Mouse (Mus musculus): ENCODE results near the gene Lrrc45. TPM values are rescaled to one million over a fixed set of nuclear protein-coding genes. Genes with fewer than 3 reads are reported as not detected.
"Not testable (repeated sequence)": the region's sequence is repeated elsewhere in the genome, so short reads cannot be mapped to it uniquely, and the experiment has no call there.

The Lrrc45 gene
- polyA plus RNA-seq, 1 experiment from 2014 or later, result 23.2 TPM

GRCm38 (mm10) chr11:120763121-120763999 lies 49.6 kb downstream of the Lrrc45 start:
- H3K9me3 ChIP-seq (replicated peaks; ENCODE audit: control insufficient read depth, low read length); H3K36me3 ChIP-seq (ENCODE audit: control insufficient read depth, insufficient read depth, low read length); ATAC-seq (replicated peaks; ENCODE audit: insufficient number of reproducible peaks, low FRiP score, low TSS enrichment); H3K9ac ChIP-seq (ENCODE audit: low read depth, low read length); H3K27ac ChIP-seq (ENCODE audit: low read depth, low read length); H3K4me1 ChIP-seq (ENCODE audit: control insufficient read depth, insufficient read depth, low read length); H3K4me3 ChIP-seq (ENCODE audit: low read depth, low read length): not testable (repeated sequence)
- Histone ChIP-seq H3K27me3 (ENCODE audit: control insufficient read depth, insufficient read depth, low read length) (peaks cover 25% of the 10 kb centered on the region), H3K4me2 (peak overlapping the region; percentile 49)
- WGBS (ENCODE audit: insufficient replicate concordance), result 0% methylated on average over 3 of the region's 23 CpGs

DNA sequence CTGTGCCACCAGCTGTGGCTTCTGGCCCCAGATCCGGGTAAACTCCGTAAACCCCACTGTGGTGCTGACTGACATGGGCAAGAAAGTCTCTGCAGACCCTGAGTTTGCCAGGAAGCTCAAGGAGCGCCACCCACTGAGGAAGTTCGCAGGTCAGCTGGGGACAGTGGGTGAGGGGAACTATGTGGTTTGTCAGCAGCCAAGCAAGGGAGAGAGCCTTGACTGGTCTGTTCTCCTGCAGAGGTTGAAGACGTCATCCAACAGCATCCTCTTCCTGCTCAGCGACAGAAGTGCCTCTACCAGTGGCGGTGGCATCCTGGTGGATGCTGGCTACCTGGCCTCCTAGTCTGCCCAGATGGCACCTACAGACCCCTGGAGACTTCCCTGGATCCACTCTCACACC lies 53.3 kb downstream of the Lrrc45 start:
- ATAC-seq (replicated peaks; ENCODE audit: insufficient number of reproducible peaks, low FRiP score, low TSS enrichment); H3K9ac ChIP-seq (ENCODE audit: low read depth, low read length); H3K4me1 ChIP-seq (ENCODE audit: control insufficient read depth, insufficient read depth, low read length); H3K9me3 ChIP-seq (replicated peaks; ENCODE audit: control insufficient read depth, low read length); H3K27ac ChIP-seq (ENCODE audit: low read depth, low read length); H3K36me3 ChIP-seq (ENCODE audit: control insufficient read depth, insufficient read depth, low read length); H3K4me2 ChIP-seq; H3K4me3 ChIP-seq (ENCODE audit: low read depth, low read length): not testable (repeated sequence)
- WGBS (ENCODE audit: insufficient replicate concordance), result 68% methylated on average over 4 of the region's 7 CpGs
- peaks cover 21% of the 10 kb centered on the region for H3K27me3 ChIP-seq (ENCODE audit: control insufficient read depth, insufficient read depth, low read length)

DNA sequence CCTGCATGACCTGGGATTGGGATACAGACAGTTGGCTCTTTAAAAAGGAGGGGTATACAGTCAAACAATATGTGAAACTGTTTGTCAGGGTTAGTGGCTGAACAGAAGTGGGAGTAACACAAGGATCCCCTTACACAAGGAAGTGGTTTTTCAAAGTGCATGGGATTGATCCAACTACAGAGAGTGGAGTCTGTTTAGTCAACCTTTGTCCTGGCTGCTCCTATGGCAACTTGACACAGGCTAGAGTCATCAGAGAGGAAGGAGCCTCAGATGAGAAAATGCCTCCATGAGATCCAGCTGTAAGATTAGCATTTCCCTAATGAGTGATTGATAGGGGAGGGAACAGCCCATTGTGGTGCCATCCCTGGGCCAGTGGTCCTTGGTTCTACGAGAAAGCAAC lies 54.5 kb downstream of the Lrrc45 start:
- no peak for ATAC-seq (replicated peaks; ENCODE audit: insufficient number of reproducible peaks, low FRiP score, low TSS enrichment)
- Histone ChIP-seq H3K9ac (ENCODE audit: low read depth, low read length) (no peak overlapping the region), H3K4me2 (no peak overlapping the region), H3K9me3 (replicated peaks; ENCODE audit: control insufficient read depth, low read length) (no peaks in the 10 kb centered on the region), H3K4me1 (ENCODE audit: control insufficient read depth, insufficient read depth, low read length) (no peaks in the 10 kb centered on the region), H3K27me3 (ENCODE audit: control insufficient read depth, insufficient read depth, low read length) (peaks cover 15% of the 10 kb centered on the region), H3K36me3 (ENCODE audit: control insufficient read depth, insufficient read depth, low read length) (no peaks in the 10 kb centered on the region), H3K27ac (ENCODE audit: low read depth, low read length) (no peak overlapping the region), H3K4me3 (ENCODE audit: low read depth, low read length) (no peak overlapping the region)
- 52% methylated on average over 1 of the region's 1 CpGs for WGBS (ENCODE audit: insufficient replicate concordance)

Other genes starting within 250 kb of the Lrrc45 start
- gene Arl16, start 246.3 kb upstream of the Lrrc45 start, polyA plus RNA-seq (2014; fragmentation: Nextera tagmentation; extraction: Ambion mirVana), result 43.6 and 48.4 TPM in 2 replicates
- 222 and 232 TPM in 2 replicates for gene Mrpl12, start 229.3 kb upstream of the Lrrc45 start, polyA plus RNA-seq (2014; fragmentation: Nextera tagmentation; extraction: Ambion mirVana)
- 44.2 and 48.3 TPM in 2 replicates for gene Slc25a10, start 222.1 kb upstream of the Lrrc45 start, polyA plus RNA-seq (2014; fragmentation: Nextera tagmentation; extraction: Ambion mirVana)
- 1.5 and 1.8 TPM in 2 replicates for gene Gcgr, start 183.2 kb upstream of the Lrrc45 start, polyA plus RNA-seq (2014; fragmentation: Nextera tagmentation; extraction: Ambion mirVana)
- 157 and 168 TPM in 2 replicates for gene Mcrip1, start 164.2 kb upstream of the Lrrc45 start, polyA plus RNA-seq (2014; fragmentation: Nextera tagmentation; extraction: Ambion mirVana)
- not detected in 2 replicates for gene Ppp1r27, start 162.8 kb upstream of the Lrrc45 start, polyA plus RNA-seq (2014; fragmentation: Nextera tagmentation; extraction: Ambion mirVana)
- 506 and 569 TPM in 2 replicates for gene P4hb, start 140.7 kb upstream of the Lrrc45 start, polyA plus RNA-seq (2014; fragmentation: Nextera tagmentation; extraction: Ambion mirVana)
- 468 and 477 TPM in 2 replicates for gene Arhgdia, start 132.3 kb upstream of the Lrrc45 start, polyA plus RNA-seq (2014; fragmentation: Nextera tagmentation; extraction: Ambion mirVana)
- 333 and 334 TPM in 2 replicates for gene Alyref, start 115.6 kb upstream of the Lrrc45 start, polyA plus RNA-seq (2014; fragmentation: Nextera tagmentation; extraction: Ambion mirVana)
- 200 and 201 TPM in 2 replicates for gene Anapc11, start 115.5 kb upstream of the Lrrc45 start, polyA plus RNA-seq (2014; fragmentation: Nextera tagmentation; extraction: Ambion mirVana)
- gene Npb, start 105.4 kb upstream of the Lrrc45 start, polyA plus RNA-seq (2014; fragmentation: Nextera tagmentation; extraction: Ambion mirVana), result 8.8 and 9.1 TPM in 2 replicates
- gene Pcyt2, start 96.0 kb upstream of the Lrrc45 start, polyA plus RNA-seq (2014; fragmentation: Nextera tagmentation; extraction: Ambion mirVana), result 79.2 and 79.9 TPM in 2 replicates
- gene Sirt7, start 88.7 kb upstream of the Lrrc45 start, polyA plus RNA-seq (2014; fragmentation: Nextera tagmentation; extraction: Ambion mirVana), result 18.8 and 22.5 TPM in 2 replicates
- 19.4 and 20.2 TPM in 2 replicates for gene Mafg, start 80.3 kb upstream of the Lrrc45 start, polyA plus RNA-seq (2014; fragmentation: Nextera tagmentation; extraction: Ambion mirVana)
- gene Pycr1, start 70.2 kb upstream of the Lrrc45 start, polyA plus RNA-seq (2014; fragmentation: Nextera tagmentation; extraction: Ambion mirVana), result 22.8 and 24.9 TPM in 2 replicates
- gene Myadml2, start 65.8 kb upstream of the Lrrc45 start, polyA plus RNA-seq (2014; fragmentation: Nextera tagmentation; extraction: Ambion mirVana), result 8.1 and 12.3 TPM in 2 replicates
- gene Notum, start 52.8 kb upstream of the Lrrc45 start, polyA plus RNA-seq (2014; fragmentation: Nextera tagmentation; extraction: Ambion mirVana), result 1.4 and 1.5 TPM in 2 replicates
- gene Aspscr1, start 41.0 kb upstream of the Lrrc45 start, polyA plus RNA-seq (2014; fragmentation: Nextera tagmentation; extraction: Ambion mirVana), result 93.9 and 103 TPM in 2 replicates
- gene Cenpx, start 187 bp upstream of the Lrrc45 start, polyA plus RNA-seq (2014; fragmentation: Nextera tagmentation; extraction: Ambion mirVana), result 114 and 129 TPM in 2 replicates
- 1.7 and 3.0 TPM in 2 replicates for gene Rac3, start 7.5 kb downstream of the Lrrc45 start, polyA plus RNA-seq (2014; fragmentation: Nextera tagmentation; extraction: Ambion mirVana)
- gene Dcxr, start 13.4 kb downstream of the Lrrc45 start, polyA plus RNA-seq (2014; fragmentation: Nextera tagmentation; extraction: Ambion mirVana), result 5.1 and 6.6 TPM in 2 replicates
- 0.36 and 1.0 TPM in 2 replicates for gene Cbr2, start 18.2 kb downstream of the Lrrc45 start, polyA plus RNA-seq (2014; fragmentation: Nextera tagmentation; extraction: Ambion mirVana)
- 4.5 and 5.8 TPM in 2 replicates for gene Hmga1b, start 48.9 kb downstream of the Lrrc45 start, polyA plus RNA-seq (2014; fragmentation: Nextera tagmentation; extraction: Ambion mirVana)
- gene Rfng, start 70.3 kb downstream of the Lrrc45 start, polyA plus RNA-seq (2014; fragmentation: Nextera tagmentation; extraction: Ambion mirVana), result 15.0 and 16.5 TPM in 2 replicates
- gene Gps1, start 70.3 kb downstream of the Lrrc45 start, polyA plus RNA-seq (2014; fragmentation: Nextera tagmentation; extraction: Ambion mirVana), result 166 and 179 TPM in 2 replicates
- 50.0 and 59.9 TPM in 2 replicates for gene Dus1l, start 82.5 kb downstream of the Lrrc45 start, polyA plus RNA-seq (2014; fragmentation: Nextera tagmentation; extraction: Ambion mirVana)
- 33.9 and 42.6 TPM in 2 replicates for gene Fasn, start 110.6 kb downstream of the Lrrc45 start, polyA plus RNA-seq (2014; fragmentation: Nextera tagmentation; extraction: Ambion mirVana)
- 3.3 and 3.9 TPM in 2 replicates for gene Ccdc57, start 218.9 kb downstream of the Lrrc45 start, polyA plus RNA-seq (2014; fragmentation: Nextera tagmentation; extraction: Ambion mirVana)
- 176 and 189 TPM in 2 replicates for gene Slc16a3, start 234.6 kb downstream of the Lrrc45 start, polyA plus RNA-seq (2014; fragmentation: Nextera tagmentation; extraction: Ambion mirVana)